Mouse (Mus musculus) liver, adult 2 months (tissue): ENCODE measurements around the gene Spon1. TPM values are rescaled to one million over a fixed set of nuclear protein-coding genes. Genes with fewer than 3 reads are reported as not detected.
A peak's percentile ranks its signal among the peaks of the same experiment; 100 is the strongest.

Experiments used
- DNase-seq: peaks from one replicate; pipeline ENCODE4 v3.0.0-alpha.2; 2011; ENCODE audit warnings: low read depth, low spot score; ENCODE audit errors: extremely low read depth
- H3K27ac ChIP-seq: fragments of 200-500 bp; replicated peaks from 2 replicates; pipeline ENCODE4 v1.5.1; 2012; ENCODE audit warnings: low read depth, mild to moderate bottlenecking, control low read depth, inconsistent platforms, low read length; ENCODE audit not compliant: insufficient read depth
- H3K27me3 ChIP-seq: fragments of 200-500 bp; 2 replicates; pipeline ENCODE4 v1.6.1; 2012; ENCODE audit warnings: mild to moderate bottlenecking, moderate library complexity, low read length, inconsistent platforms; ENCODE audit not compliant: control insufficient read depth, insufficient read depth
- H3K36me3 ChIP-seq: fragments of 200-500 bp; 2 replicates; pipeline ENCODE4 v1.6.1; 2012; ENCODE audit warnings: low read length, inconsistent platforms; ENCODE audit not compliant: control insufficient read depth, insufficient read depth
- H3K4me1 ChIP-seq: fragments of 200-500 bp; 2 replicates; pipeline ENCODE4 v1.6.1; 2011; ENCODE audit warnings: low read length; ENCODE audit not compliant: control insufficient read depth, insufficient read depth
- H3K4me3 ChIP-seq: fragments of 200-500 bp; 2 replicates; pipeline ENCODE4 v1.5.1; 2011; ENCODE audit warnings: low read depth, mild to moderate bottlenecking, control low read depth, low read length, moderate library complexity; ENCODE audit not compliant: insufficient read depth
- H3K79me2 ChIP-seq: fragments of 200-500 bp; 2 replicates; pipeline ENCODE4 v1.6.1; 2012; ENCODE audit warnings: inconsistent platforms, mild to moderate bottlenecking, low read length, moderate library complexity; ENCODE audit not compliant: control insufficient read depth, insufficient read depth
- H3K9ac ChIP-seq: fragments of 200-500 bp; 2 replicates; pipeline ENCODE4 v1.6.1; 2012; ENCODE audit warnings: low read depth, mild to moderate bottlenecking, control low read depth, inconsistent platforms, low read length
- CTCF ChIP-seq: fragments of 200-500 bp; IDR thresholded peaks from 2 replicates; pipeline ENCODE4 v1.5.1; 2011; ENCODE audit warnings: low read depth, low read length, control low read depth
- POLR2A ChIP-seq: fragments of 200-500 bp; IDR thresholded peaks from 2 replicates; pipeline ENCODE4 v1.6.1; 2011; ENCODE audit warnings: low read length, control low read depth; ENCODE audit not compliant: insufficient read depth; ENCODE audit errors: extremely low read depth
- WGBS: fragments of 180-500 bp; shearing (Covaris S2); methylation state at CpG from one replicate; pipeline ENCODE4 v1.1.7; 2018; 5-methylcytosine and 5-hydroxymethylcytosine counted together
- polyA plus RNA-seq: library from polyadenylated mRNA; depleted of rRNA; stranded (reverse); fragments of >200 nt; gene quantifications from 2 replicates; pipeline ENCODE4 v1.2.3, GENCODE M21; 2012
- total RNA-seq: library from RNA; depleted of rRNA; stranded (reverse); fragments of >200 nt; gene quantifications from 2 replicates; pipeline ENCODE4 v1.2.3, GENCODE M21; 2014

The Spon1 gene
- total and polyA plus RNA-seq, 2 experiments = 0.22 to 0.28 TPM

DNA sequence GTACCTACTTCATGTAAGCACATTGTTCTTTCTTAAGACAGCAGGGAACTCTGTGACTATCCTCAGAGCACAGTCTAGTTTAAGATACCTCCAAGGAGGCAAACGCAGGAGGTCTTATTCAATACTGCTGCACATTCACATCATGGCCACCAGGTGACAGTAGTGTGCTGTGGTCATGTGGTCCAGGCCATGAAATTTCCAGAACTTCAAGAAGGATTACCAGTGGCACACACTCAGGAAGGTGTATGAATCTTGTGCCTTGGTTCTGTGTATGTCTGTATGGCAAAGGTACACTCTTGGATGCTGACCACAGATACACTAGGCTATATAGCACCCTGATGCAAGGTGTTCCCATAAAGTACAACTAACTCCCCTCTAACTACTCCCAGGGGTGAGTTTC is 6.6 kb upstream of the Spon1 start:
- peak; percentile 45 for DNase-seq
- no peak for TF ChIP-seq POLR2A
- TF ChIP-seq CTCF = peak; percentile 78
- Histone ChIP-seq H3K27me3 (no peaks in the 10 kb centered on the region), H3K4me1 (no peaks in the 10 kb centered on the region), H3K36me3 (no peaks in the 10 kb centered on the region), H3K4me3 (no peak overlapping the region), H3K79me2 (no peaks in the 10 kb centered on the region), H3K27ac (no peak overlapping the region), H3K9ac (no peak overlapping the region)
- WGBS = 8% methylated on average over 1 of the region's 1 CpGs

DNA sequence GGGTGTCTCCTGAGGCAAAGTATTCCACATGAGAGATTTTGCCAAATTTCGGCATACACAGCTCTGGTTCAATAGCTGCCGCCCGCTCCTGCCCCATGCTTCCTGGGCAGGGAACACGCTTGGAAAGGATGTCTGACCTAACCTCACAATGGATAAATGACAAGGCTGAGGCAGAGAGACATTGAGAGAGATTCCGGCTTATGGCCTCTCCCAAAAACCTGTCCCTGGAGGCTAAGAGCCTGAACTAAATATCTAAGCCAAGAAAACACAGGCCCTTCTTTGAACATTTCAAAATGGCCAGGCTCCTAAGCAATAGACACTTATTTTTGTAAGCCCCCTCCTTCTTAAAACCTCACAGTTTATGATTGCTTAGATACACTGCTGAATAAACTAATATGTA is 665 bp upstream of the Spon1 start:
- H3K36me3 ChIP-seq = no peaks in the 10 kb centered on the region
- H3K27ac ChIP-seq = no peak overlapping the region
- 91% methylated on average over 5 of the region's 5 CpGs for WGBS
- H3K79me2 ChIP-seq = no peaks in the 10 kb centered on the region
- H3K4me3 ChIP-seq = no peak overlapping the region
- TF ChIP-seq POLR2A (no peak), CTCF (no peak)
- no peak overlapping the region for H3K9ac ChIP-seq
- no peaks in the 10 kb centered on the region for H3K4me1 ChIP-seq
- peaks cover 8% of the 10 kb centered on the region; the same call in 1 of the 2 replicates for H3K27me3 ChIP-seq
- no peak for DNase-seq

DNA sequence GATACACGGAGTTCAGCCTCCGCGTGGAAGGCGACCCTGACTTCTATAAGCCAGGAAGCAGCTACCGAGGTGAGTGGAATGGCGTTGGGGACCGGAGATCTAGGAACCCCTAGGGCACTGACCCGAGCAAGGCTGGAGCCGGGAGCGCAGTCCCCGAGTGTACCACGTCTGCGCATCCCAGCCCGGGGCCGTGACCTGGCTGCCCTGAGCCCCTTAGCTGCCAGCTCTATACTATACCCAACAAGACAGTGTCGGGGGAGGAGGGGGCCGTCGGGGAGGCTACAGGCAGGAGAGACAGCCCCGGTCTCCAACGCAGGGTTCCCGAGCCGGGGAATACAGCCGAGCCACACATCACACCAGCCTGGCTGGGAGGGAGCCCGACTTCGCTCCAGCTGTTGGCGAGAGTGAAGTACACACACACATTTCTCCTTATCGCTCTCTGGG is 722 bp downstream of the Spon1 start:
- H3K4me1 ChIP-seq = no peaks in the 10 kb centered on the region
- 2% methylated on average over 27 of the region's 27 CpGs for WGBS
- H3K79me2 ChIP-seq = no peaks in the 10 kb centered on the region
- peak overlapping the region; percentile 9; the same call in 1 of the 2 replicates for H3K4me3 ChIP-seq
- TF ChIP-seq CTCF (no peak), POLR2A (no peak)
- no peak overlapping the region for H3K9ac ChIP-seq
- H3K27ac ChIP-seq = no peak overlapping the region
- DNase-seq = no peak
- no peaks in the 10 kb centered on the region for H3K36me3 ChIP-seq
- H3K27me3 ChIP-seq = peaks cover 8% of the 10 kb centered on the region; the same call in 1 of the 2 replicates

DNA sequence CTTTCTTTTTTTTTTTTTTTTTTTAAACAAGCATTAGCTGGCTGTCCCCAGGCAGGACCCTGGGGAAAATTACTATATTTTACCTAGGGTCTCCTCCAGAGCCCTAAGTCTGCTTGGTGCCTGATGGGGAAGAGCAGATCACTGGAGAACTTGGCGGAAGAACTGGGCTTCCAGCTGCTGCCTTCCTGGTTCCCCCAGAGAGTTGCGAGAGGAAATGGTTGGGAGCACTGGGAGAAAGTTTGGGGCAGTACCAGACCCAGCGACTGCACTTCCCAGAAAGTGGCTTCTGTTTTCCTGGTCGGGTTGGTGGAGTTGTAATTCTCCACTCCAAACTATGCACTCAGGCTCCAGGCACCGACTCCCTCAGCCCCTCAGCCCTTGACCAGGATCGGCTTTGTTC is 1.7 kb downstream of the Spon1 start:
- no peaks in the 10 kb centered on the region for H3K36me3 ChIP-seq
- WGBS = 22% methylated on average over 6 of the region's 6 CpGs
- H3K79me2 ChIP-seq = no peaks in the 10 kb centered on the region
- H3K27ac ChIP-seq = no peak overlapping the region
- H3K4me3 ChIP-seq = no peak overlapping the region
- no peak for DNase-seq
- no peak overlapping the region for H3K9ac ChIP-seq
- no peaks in the 10 kb centered on the region for H3K4me1 ChIP-seq
- peaks cover 11% of the 10 kb centered on the region; the same call in 1 of the 2 replicates for H3K27me3 ChIP-seq
- TF ChIP-seq CTCF (no peak), POLR2A (no peak)

DNA sequence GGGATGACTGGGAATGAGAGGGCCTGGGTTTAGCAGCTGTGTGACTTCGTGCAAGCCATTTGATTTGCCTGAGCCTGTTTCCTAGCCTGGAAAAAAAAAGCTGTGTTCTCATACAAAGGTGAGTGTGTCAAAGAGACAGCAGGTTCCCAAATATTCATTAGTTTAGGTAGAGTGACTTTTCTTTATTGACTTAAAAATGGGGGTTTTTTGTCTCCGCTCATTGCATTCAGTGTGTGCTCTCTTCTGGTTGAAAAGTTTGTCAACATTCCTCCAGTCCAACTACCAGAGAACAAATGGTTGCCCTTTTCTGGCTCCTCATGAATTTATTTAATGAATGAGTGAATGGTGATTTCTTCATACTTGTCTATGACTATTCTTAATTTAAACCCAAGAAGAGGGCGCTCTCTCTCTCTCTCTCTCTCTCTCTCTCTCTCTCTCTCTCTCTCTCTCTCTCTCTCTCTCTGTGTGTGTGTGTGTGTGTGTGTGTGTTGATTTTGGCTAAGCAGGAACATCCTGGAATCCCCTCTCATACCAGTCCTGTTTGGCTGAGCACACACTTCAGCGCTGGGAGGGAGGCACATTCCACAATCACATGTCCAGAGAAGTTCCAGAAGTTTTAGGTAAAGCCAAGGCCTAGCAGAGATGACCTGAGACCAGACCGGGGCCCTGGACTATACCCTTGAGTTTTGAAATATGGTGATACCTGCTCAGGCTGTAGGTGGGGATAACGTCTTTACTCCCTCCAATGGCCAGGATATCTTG is 2.6 kb downstream of the Spon1 start:
- no peaks in the 10 kb centered on the region for H3K4me1 ChIP-seq
- no peak overlapping the region for H3K9ac ChIP-seq
- DNase-seq = no peak
- no peaks in the 10 kb centered on the region for H3K36me3 ChIP-seq
- peaks cover 11% of the 10 kb centered on the region; the same call in 1 of the 2 replicates for H3K27me3 ChIP-seq
- no peak overlapping the region for H3K4me3 ChIP-seq
- no peak for TF ChIP-seq CTCF
- TF ChIP-seq POLR2A = no peak
- no peak overlapping the region for H3K27ac ChIP-seq
- 58% methylated on average over 6 of the region's 6 CpGs for WGBS
- H3K79me2 ChIP-seq = no peaks in the 10 kb centered on the region

DNA sequence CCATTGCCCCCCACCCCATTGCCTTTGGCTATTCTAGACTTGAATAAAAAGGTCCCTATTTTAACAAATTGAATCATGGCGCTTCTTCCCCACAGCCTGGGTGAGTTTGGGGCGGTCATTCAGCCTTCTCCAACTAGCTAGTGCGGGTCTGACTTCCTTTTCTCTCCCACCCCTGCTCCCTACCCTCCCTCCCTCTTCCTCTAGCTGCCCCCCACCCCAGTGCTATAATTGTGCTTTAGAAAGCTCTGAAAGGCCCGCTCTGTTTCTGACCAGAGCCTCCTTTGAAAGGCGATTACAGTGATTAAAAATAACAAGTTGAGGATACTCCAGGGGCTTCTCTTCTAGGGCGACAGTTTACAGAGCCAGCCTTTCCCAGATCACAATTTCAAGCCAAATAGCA is 3.5 kb downstream of the Spon1 start:
- no peak overlapping the region for H3K9ac ChIP-seq
- no peaks in the 10 kb centered on the region for H3K79me2 ChIP-seq
- no peak overlapping the region for H3K4me3 ChIP-seq
- H3K36me3 ChIP-seq = no peaks in the 10 kb centered on the region
- peaks cover 11% of the 10 kb centered on the region; the same call in 1 of the 2 replicates for H3K27me3 ChIP-seq
- H3K27ac ChIP-seq = no peak overlapping the region
- no peak for DNase-seq
- no peaks in the 10 kb centered on the region for H3K4me1 ChIP-seq
- TF ChIP-seq CTCF (no peak), POLR2A (no peak)
- WGBS = 59% methylated on average over 6 of the region's 6 CpGs
